Mouse (Mus musculus): ENCODE measurements at regions not wholly inside any gene's neighbourhood (a gene's known extent, or its start where the extent isn't known, plus 50 kb on each side); places are given as distances from the start of the nearest gene placed in this dataset.

- TF ChIP-seq POLR2A (IDR thresholded peaks at IDR 0.05; ENCODE audit: insufficient read length, low read depth) (no peak), TCF3 (IDR thresholded peaks at IDR 0.05; ENCODE audit: insufficient read length, low read depth) (no peak), USF1 (IDR thresholded peaks at IDR 0.05; ENCODE audit: low read depth) (no peak), MAX (IDR thresholded peaks at IDR 0.05; ENCODE audit: low read depth) (no peak), MYOG (IDR thresholded peaks at IDR 0.05; ENCODE audit: control insufficient read depth in 1 of 3, insufficient read depth in 1 of 3, insufficient read length in 2 of 3, low read depth in 2 of 3) (no peak), TCF12 (IDR thresholded peaks at IDR 0.05; ENCODE audit: insufficient read depth, poor library complexity, severe bottlenecking) (no peak), CEBPB (IDR thresholded peaks at IDR 0.05; ENCODE audit: insufficient read depth, poor library complexity, severe bottlenecking) (no peak)
Observed at GRCm38 (mm10) chr12:40935098-40935759, 88.7 kb upstream of the Immp2l start.

Measured in myocyte (in vitro differentiated cells).